Mouse (Mus musculus) ES-Bruce4 (cell line): ENCODE measurements around the gene Crip2. TPM values are rescaled to one million over a fixed set of nuclear protein-coding genes. Genes with fewer than 3 reads are reported as not detected.

Experiments used
- H3K27ac ChIP-seq: 2 replicates; pipeline ENCODE4 v1.5.1; 2012; ENCODE audit warnings: low read length, inconsistent platforms; ENCODE audit not compliant: insufficient read depth
- H3K27me3 ChIP-seq: 2 replicates; pipeline ENCODE4 v1.6.1; 2012; ENCODE audit warnings: mild to moderate bottlenecking, low read length, inconsistent platforms; ENCODE audit not compliant: control insufficient read depth, poor library complexity, insufficient read depth, severe bottlenecking
- H3K36me3 ChIP-seq: 2 replicates; pipeline ENCODE4 v1.6.1; 2012; ENCODE audit warnings: inconsistent platforms, mild to moderate bottlenecking, low read length, moderate library complexity; ENCODE audit not compliant: control insufficient read depth, poor library complexity, insufficient read depth, severe bottlenecking
- H3K4me1 ChIP-seq: one replicate; pipeline ENCODE4 v1.8.1; 2011; ENCODE audit warnings: low read length; ENCODE audit not compliant: control insufficient read depth, insufficient read depth
- H3K4me3 ChIP-seq: 2 replicates; pipeline ENCODE4 v1.5.1; 2011; ENCODE audit warnings: low read depth, mild to moderate bottlenecking, low read length
- H3K9ac ChIP-seq: 2 replicates; pipeline ENCODE4 v1.6.1; 2012; ENCODE audit warnings: low read depth, mild to moderate bottlenecking, inconsistent platforms; ENCODE audit not compliant: poor library complexity, severe bottlenecking
- H3K9me3 ChIP-seq: replicated peaks from 2 replicates; pipeline ENCODE4 v1.6.1; 2012; ENCODE audit warnings: mild to moderate bottlenecking, low read length, inconsistent platforms; ENCODE audit not compliant: control insufficient read depth, poor library complexity, insufficient read depth, severe bottlenecking
- CTCF ChIP-seq: IDR thresholded peaks from one replicate; pipeline ENCODE4 v1.8.1; 2011; ENCODE audit warnings: low read depth, low read length
- EP300 ChIP-seq: IDR thresholded peaks from 2 replicates; pipeline ENCODE4 v1.6.1; 2011; ENCODE audit warnings: low read depth, low read length; ENCODE audit not compliant: insufficient read depth
- POLR2A ChIP-seq: IDR thresholded peaks from one replicate; pipeline ENCODE4 v1.8.1; 2011; ENCODE audit warnings: low read length; ENCODE audit not compliant: insufficient read depth
- polyA plus RNA-seq: library from polyadenylated mRNA; stranded (reverse); fragments of >200 nt; gene quantifications from 2 replicates; pipeline ENCODE4 v1.2.4, GENCODE M21; 2011; ENCODE audit warnings: low read depth; ENCODE audit not compliant: missing spikeins, insufficient read depth, insufficient read length

Crip2 gene
- polyA plus RNA-seq, 1 experiment: 87.1 TPM

GRCm38 (mm10) chr12:113148381-113149035 is 8.5 kb downstream of the Crip2 start:
- H3K27ac ChIP-seq: no peak overlapping the region
- H3K9ac ChIP-seq: no peak overlapping the region
- no peaks in the 10 kb centered on the region for H3K9me3 ChIP-seq
- H3K4me3 ChIP-seq: no peak overlapping the region
- no peaks in the 10 kb centered on the region for H3K36me3 ChIP-seq
- H3K4me1 ChIP-seq: peaks cover 11% of the 10 kb centered on the region
- TF ChIP-seq EP300: 0 out of 2 replicates have a peak, but pooled peaks have one; percentile 73
- TF ChIP-seq POLR2A: no peak
- TF ChIP-seq CTCF: peak; percentile 59
- H3K27me3 ChIP-seq: no peaks in the 10 kb centered on the region

- Histone ChIP-seq H3K27me3 (no peaks in the 10 kb centered on the region), H3K9me3 (no peaks in the 10 kb centered on the region), H3K9ac (no peak overlapping the region), H3K36me3 (no peaks in the 10 kb centered on the region), H3K4me1 (peaks cover 7% of the 10 kb centered on the region), H3K27ac (no peak overlapping the region), H3K4me3 (no peak overlapping the region)
- no peak for TF ChIP-seq CTCF
- TF ChIP-seq POLR2A: no peak
- TF ChIP-seq EP300: no peak
Observed at GRCm38 (mm10) chr12:113149341-113149740, 9.3 kb downstream of the Crip2 start.

- Histone ChIP-seq H3K27me3 (no peaks in the 10 kb centered on the region), H3K9me3 (no peaks in the 10 kb centered on the region), H3K4me1 (peaks cover 7% of the 10 kb centered on the region), H3K4me3 (no peak overlapping the region), H3K27ac (no peak overlapping the region), H3K9ac (no peak overlapping the region), H3K36me3 (no peaks in the 10 kb centered on the region)
- TF ChIP-seq POLR2A (no peak), CTCF (no peak), EP300 (no peak)
Observed at GRCm38 (mm10) chr12:113149896-113150295, 9.9 kb downstream of the Crip2 start.

GRCm38 (mm10) chr12:113150591-113150990 is 10.6 kb downstream of the Crip2 start:
- Histone ChIP-seq H3K36me3 (no peaks in the 10 kb centered on the region), H3K4me3 (no peak overlapping the region), H3K27ac (no peak overlapping the region), H3K27me3 (no peaks in the 10 kb centered on the region), H3K9ac (no peak overlapping the region), H3K4me1 (peaks cover 7% of the 10 kb centered on the region), H3K9me3 (no peaks in the 10 kb centered on the region)
- TF ChIP-seq EP300: no peak
- no peak for TF ChIP-seq CTCF
- no peak for TF ChIP-seq POLR2A

GRCm38 (mm10) chr12:113151046-113151445 is 11.0 kb downstream of the Crip2 start:
- H3K9ac ChIP-seq: no peak overlapping the region
- no peak overlapping the region for H3K4me3 ChIP-seq
- no peaks in the 10 kb centered on the region for H3K27me3 ChIP-seq
- TF ChIP-seq EP300 (no peak), POLR2A (no peak), CTCF (no peak)
- H3K27ac ChIP-seq: no peak overlapping the region
- peaks cover 7% of the 10 kb centered on the region for H3K4me1 ChIP-seq
- no peaks in the 10 kb centered on the region for H3K36me3 ChIP-seq
- no peaks in the 10 kb centered on the region for H3K9me3 ChIP-seq

GRCm38 (mm10) chr12:113151661-113152271 is 11.7 kb downstream of the Crip2 start:
- Histone ChIP-seq H3K9me3 (no peaks in the 10 kb centered on the region), H3K36me3 (no peaks in the 10 kb centered on the region), H3K27me3 (no peaks in the 10 kb centered on the region), H3K4me3 (peak overlapping the region; percentile 96), H3K27ac (no peak overlapping the region), H3K4me1 (peaks cover 7% of the 10 kb centered on the region), H3K9ac (peak overlapping the region; percentile 55)
- TF ChIP-seq EP300 (no peak), POLR2A (peak; percentile 31)
